Mouse (Mus musculus) heart, adult 8-10 months (tissue): ENCODE data around the gene Zscan4c. TPM values are rescaled to one million over a fixed set of nuclear protein-coding genes. Genes with fewer than 3 reads are reported as not detected.
"Not testable (repeated sequence)": the region's sequence is repeated elsewhere in the genome, so short reads cannot be mapped to it uniquely, and the experiment has no call there.

ENCODE experiments used
- DNase-seq: peaks from one replicate; pipeline ENCODE4 v3.0.0; 2022; ENCODE audit warnings: low spot score
- microRNA-seq: library from miRNA; unstranded; fragments of <30 nt; microRNA quantifications from one replicate; pipeline ENCODE4 v1.2.0, GENCODE M21; 2022
- total RNA-seq, 4 experiments: library from RNA; stranded (reverse); gene quantifications; 2 replicates each; pipeline ENCODE4 v1.2.4; 2022

The Zscan4c gene
- total RNA-seq = not detected

DNA sequence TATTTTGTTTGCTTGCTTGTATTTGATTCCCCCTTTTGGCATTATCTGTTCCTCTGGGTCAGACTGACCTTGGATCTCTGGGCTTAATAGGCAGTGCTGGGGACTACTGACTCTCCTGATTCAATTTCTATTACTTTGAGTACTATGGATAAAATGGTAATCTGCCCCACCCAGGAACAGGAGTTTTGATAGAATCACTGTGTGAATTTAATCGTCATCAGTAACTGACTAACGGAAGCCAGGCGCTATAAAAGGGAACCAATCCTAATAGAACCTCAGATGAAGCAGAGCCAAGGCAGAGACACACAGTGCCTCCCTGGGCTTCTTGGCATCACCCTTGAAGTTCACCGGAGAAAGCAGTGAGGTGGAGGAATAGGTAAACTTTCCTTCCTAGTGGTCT is at the start of gene Zscan4c:
TSS of gene Zscan4c (plus strand) at position 301 of the 400 bp plus-strand sequence.
- not testable (repeated sequence) for DNase-seq

Small RNAs within 50 kb of the gene (microRNA-seq; reads per million reads assigned to microRNA genes)
- not detected for gene Mir297-1

Other genes starting within 250 kb of the Zscan4c start
- gene Zscan4b, start 100.7 kb upstream of the Zscan4c start, total RNA-seq = not detected
- not detected for gene Zscan4-ps1, start 63.9 kb downstream of the Zscan4c start, total RNA-seq
- gene Zscan4d, start 160.4 kb downstream of the Zscan4c start, total RNA-seq = not detected